Mouse (Mus musculus) adrenal gland (tissue): ENCODE results near the gene Gm21083.
"Not testable (repeated sequence)": the region's sequence is repeated elsewhere in the genome, so short reads cannot be mapped to it uniquely, and the experiment has no call there.

Experiments used
- intact Hi-C: fragments of 180-260 bp; cut with DNase I; formaldehyde crosslinking; loops from one replicate; pipeline ENCODE4 v1.15.1; 2025

Gm21083 gene

DNA sequence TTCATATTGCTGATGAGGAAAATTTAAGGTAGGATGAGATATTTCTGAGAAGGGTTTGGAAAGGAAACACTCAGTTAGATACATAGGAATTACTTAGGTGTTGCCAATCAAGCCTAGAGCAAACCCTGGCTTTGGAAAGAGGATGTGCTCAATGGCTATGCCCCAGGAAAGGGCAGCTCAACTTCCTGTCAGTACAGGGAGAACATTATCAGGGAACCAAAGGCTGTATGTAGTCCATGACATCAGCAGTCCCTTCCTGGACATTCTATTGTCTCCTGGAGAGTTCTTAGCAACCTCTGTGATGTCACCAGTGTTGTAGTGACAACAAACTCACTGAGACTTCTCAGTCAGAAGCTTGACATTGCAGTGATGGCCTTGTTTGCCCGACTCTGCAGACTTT is 41.6 kb downstream of the Gm21083 start, which contains the start of gene Speer4d:
Gene Speer4d, plus strand, starts transcription at position 301 of the 400 bp plus-strand sequence.
- intact Hi-C loops: not testable (repeated sequence)

- intact Hi-C loops: not testable (repeated sequence)
Observed at GRCm38 (mm10) chr5:15628136-15628535, 51.0 kb downstream of the Gm21083 start.

GRCm38 (mm10) chr5:15630068-15630467 is 52.9 kb downstream of the Gm21083 start:
- intact Hi-C loops: not testable (repeated sequence)
